Mouse (Mus musculus) R1 (cell line): ENCODE measurements around the gene Akr1c20.

Experiments used
- DNase-seq: peaks from one replicate; pipeline ENCODE4 v3.0.0-alpha.2; 2018; ENCODE audit warnings: low read depth, low spot score

The Akr1c20 gene

GRCm38 (mm10) chr13:4523201-4523838 lies at the start of gene Akr1c20:
TSS of gene Akr1c20 (minus strand) at chr13:4523345.
- DNase-seq = no peak

GRCm38 (mm10) chr13:4565996-4566395 lies 42.9 kb upstream of the Akr1c20 start:
- peak; percentile 71 for DNase-seq

- peak; percentile 92 for DNase-seq
These were observed 37.4 kb upstream of the Akr1c20 start for GRCm38 (mm10) chr13:4560500-4560899.

- DNase-seq = peak; percentile 90
These were observed 36.0 kb upstream of the Akr1c20 start for GRCm38 (mm10) chr13:4559143-4559542.

GRCm38 (mm10) chr13:4514811-4515210 lies 8.3 kb downstream of the Akr1c20 start:
- DNase-seq = no peak

GRCm38 (mm10) chr13:4467896-4468295 lies 55.2 kb downstream of the Akr1c20 start:
- DNase-seq = no peak

GRCm38 (mm10) chr13:4465641-4466040 lies 57.5 kb downstream of the Akr1c20 start:
- DNase-seq = peak; percentile 63
